Mouse (Mus musculus) cerebellum, adult 9-10 months (tissue): Measurements from ENCODE around the gene Pate3.
"Not testable (repeated sequence)": the region's sequence is repeated elsewhere in the genome, so short reads cannot be mapped to it uniquely, and the experiment has no call there.

ENCODE experiments used
- DNase-seq: peaks from one replicate; pipeline ENCODE4 v3.0.0; 2022

Gene Pate3

DNA sequence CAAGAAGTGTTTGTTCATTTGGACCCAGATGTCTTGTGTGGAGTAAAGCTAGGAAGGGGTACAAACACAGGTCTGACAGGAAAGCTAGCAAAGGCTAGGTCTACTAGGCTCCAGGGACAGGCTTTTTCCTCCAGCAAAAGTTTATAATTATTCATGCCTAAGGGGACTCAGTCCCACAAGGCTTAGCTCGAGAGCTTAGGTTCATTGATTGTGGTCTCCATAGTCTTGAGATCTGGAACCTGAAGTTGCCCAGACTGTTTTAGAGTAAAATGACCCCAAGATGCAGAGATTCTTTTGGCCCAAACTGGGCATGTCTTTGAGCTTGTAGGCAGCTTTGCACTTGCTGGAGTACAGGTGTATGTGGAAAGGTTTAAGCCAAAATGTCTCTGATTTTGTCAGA is at the start of gene Pate3:
Gene Pate3 (minus strand): TSS at position 101 of the 400 bp plus-strand sequence.
- DNase-seq = no peak

- no peak for DNase-seq
Measured at GRCm38 (mm10) chr9:35691924-35692323, 43.9 kb upstream of the Pate3 start.

- DNase-seq = no peak
Measured at GRCm38 (mm10) chr9:35687013-35687412, 39.0 kb upstream of the Pate3 start, which contains the start of gene Pate1. TSS of gene Pate1 (minus strand) at chr9:35687390.

GRCm38 (mm10) chr9:35673557-35673956 is 25.6 kb upstream of the Pate3 start:
- no peak for DNase-seq

DNA sequence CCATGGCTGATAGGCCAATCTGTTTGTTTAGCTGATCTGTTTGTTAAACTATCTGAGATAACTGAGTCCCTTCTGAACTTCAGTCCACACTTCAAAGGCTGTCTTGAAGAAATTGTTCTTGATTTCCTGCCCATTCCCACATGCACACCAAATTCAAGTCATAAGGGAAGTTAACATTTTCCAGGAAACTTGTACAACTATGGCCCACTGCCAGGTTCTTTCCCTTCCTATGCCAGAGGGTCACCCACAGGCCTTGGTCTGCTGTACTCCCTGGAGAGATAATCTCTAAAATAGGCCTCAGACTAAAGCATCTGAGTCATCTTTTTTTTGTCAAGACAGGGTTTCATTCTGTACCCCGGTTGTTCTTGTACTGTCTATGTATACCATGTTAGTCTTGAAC is 15.0 kb downstream of the Pate3 start:
- no peak for DNase-seq

- DNase-seq = not testable (repeated sequence)
Measured at GRCm38 (mm10) chr9:35616784-35617183, 31.2 kb downstream of the Pate3 start.

DNA sequence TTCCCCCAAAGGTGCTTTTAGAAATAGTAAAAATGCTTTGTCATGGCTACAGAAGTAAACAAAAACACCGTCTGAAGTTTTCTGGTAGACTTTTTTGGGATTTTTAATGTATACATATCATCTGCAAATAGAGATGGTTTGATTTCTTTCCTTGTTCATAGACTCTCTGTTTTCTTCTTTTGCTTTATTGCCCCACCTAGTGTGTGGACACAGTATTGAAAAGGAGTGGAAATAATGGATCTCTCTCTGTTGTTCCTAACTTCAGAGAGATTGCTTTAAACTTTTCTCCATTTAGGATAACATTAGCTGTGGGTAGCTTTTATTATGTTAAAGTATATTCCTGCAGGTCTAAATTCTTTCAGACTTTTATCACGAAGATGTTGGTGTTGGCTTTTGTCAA is 34.0 kb downstream of the Pate3 start:
- DNase-seq = no peak

DNA sequence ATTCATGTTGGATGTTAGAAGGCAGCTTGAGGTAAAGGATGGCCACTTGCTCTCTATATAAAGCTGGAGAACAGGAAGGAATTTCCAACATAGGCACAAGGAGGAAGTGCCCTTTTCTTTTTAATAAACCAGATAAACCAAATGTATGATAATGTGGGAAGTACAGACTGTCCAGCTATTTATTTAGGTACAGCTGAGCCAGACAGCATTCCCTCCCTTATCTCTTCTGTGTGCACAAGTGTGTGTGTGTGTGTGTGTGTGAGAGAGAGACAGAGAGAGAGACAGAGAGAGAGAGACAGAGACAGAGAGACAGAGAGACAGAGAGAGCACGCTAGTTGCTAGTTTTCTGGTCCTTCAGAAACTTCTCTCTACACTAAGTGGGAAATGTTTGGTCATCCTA is 36.2 kb downstream of the Pate3 start, which contains the start of gene Pate4:
Gene Pate4 (minus strand): TSS at position 101 of the 400 bp plus-strand sequence.
- DNase-seq = no peak

DNA sequence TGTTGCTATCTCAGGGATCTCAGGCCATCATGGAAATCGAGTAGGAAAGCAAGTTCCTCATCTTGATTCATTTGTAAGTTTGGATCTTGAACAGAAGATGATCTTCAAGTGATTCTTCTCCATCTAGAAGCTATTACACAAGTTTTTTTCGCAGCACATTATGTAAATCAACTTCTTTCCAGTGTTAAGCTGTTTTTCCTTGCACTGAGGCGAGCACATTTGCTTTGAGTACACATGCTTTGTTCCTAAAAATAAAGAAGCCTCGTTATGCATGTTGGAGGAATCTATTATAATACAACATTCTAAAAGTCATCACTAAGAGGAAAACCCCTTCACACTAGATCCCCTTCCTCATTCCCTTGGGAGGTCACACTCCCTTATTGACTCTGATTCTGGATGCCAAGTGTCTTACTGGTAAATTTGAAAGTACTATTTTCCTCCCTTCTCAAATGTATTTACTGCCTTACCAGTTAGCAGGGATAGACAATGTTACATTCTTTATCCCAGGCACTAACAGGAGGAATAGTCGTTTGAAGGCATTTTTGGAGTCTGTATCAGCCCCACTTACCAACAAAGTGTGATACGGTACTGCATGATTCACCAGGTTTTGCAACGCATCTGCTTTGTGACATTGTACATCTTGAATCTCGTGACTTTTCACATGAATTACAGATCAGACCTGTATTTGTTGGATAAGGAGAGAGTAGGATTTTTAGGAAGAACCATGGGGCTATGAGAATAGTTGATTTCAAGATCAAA is 40.2 kb downstream of the Pate3 start:
- DNase-seq = no peak
